Mouse (Mus musculus) E14TG2a.4 (cell line): ENCODE measurements around the gene Pole4.

Source experiments
- CTCF ChIP-seq: conservative IDR thresholded peaks from 2 replicates; pipeline ENCODE4 v1.5.1; 2014; ENCODE audit warnings: low read length
- NANOG ChIP-seq: IDR thresholded peaks from 2 replicates; pipeline ENCODE4 v1.6.1; 2014; ENCODE audit warnings: borderline replicate concordance, low read length, mixed read lengths
- POU5F1 ChIP-seq: IDR thresholded peaks from 2 replicates; pipeline ENCODE4 v1.6.1; 2014; ENCODE audit warnings: low read length, borderline replicate concordance

GRCm38 (mm10) chr6:82707241-82707640 lies 2.1 kb upstream of the Pole4 start:
- TF ChIP-seq CTCF = no peak
- TF ChIP-seq POU5F1 = no peak
- TF ChIP-seq NANOG = no peak
